In the genomic region with DNA sequence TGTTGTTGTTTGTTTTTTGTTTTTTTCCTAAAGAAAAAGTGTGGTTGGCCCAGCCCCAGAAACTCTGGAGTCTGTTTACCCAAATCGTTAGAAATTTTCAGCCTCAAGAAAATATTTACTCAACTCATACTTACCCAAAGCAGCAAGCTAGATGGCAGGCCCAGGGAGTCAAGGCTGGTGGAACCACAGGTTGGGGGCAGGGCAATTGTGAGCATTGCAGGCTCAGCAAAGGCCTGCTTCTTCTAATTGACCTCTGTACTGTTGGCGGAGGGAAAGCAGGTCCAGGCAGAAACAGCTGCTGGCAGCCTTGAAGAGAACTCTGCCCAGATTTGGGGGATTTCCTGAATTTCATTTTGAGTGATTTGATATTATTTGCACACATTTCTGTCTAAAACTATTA, we compare ENCODE assay signal across 10 mouse cellular contexts.
DNase-seq lines count a peak whose midpoint lies in the region; ATAC-seq lines count a peak whose summit lies in the region.
"Had no signal": no experiment of that assay in that cellular context is flagged by ENCODE, and none has a peak within 500 bp of the region (broad histone marks: within the 10 kb centered on the region; RNA-seq: fewer than 3 reads in every experiment).

No protein-coding gene starts in this region.

- H3K27me3 ChIP-seq in liver, embryonic 15.5 days, result no peaks in the 10 kb centered on the region
- H3K27me3 ChIP-seq: Patski had no signal

- H3K36me3 ChIP-seq in liver, embryonic 15.5 days (replicated peaks), result no peaks in the 10 kb centered on the region

- peak; percentile 46 for DNase-seq in adrenal gland, postnatal 10 days
- no peak for DNase-seq in adrenal gland, postnatal 4 days (ENCODE audit: low spot score in 2 of 2)
- DNase-seq in spleen, postnatal 36 days (ENCODE audit: low spot score in 2 of 2), result peak; percentile 7 to 25
- no peak for DNase-seq in spleen, postnatal 10 days (ENCODE audit: low spot score in 2 of 2)
- DNase-seq in yolk sac, embryonic 10.5 days (ENCODE audit: low spot score), result peak; percentile 87
- no peak for DNase-seq in gastrocnemius, postnatal 25 days
- no peak for DNase-seq in left cerebral cortex, adult 18-20 months (ENCODE audit: low spot score in 2 of 2)
- DNase-seq: layer of hippocampus, postnatal 36 days had no signal

- no peak overlapping the region for H3K4me3 ChIP-seq in liver, embryonic 15.5 days (replicated peaks)

- 0 out of 2 replicates have a peak, but pooled peaks have one; percentile 41 for ATAC-seq in liver, embryonic 15.5 days (ENCODE audit: insufficient read depth)
- ATAC-seq: Patski had no signal

- H3K27ac ChIP-seq in liver, embryonic 15.5 days (replicated peaks), result no peak overlapping the region

- no peak overlapping the region for H3K9ac ChIP-seq in liver, embryonic 15.5 days

- peaks cover 11% of the 10 kb centered on the region for H3K4me1 ChIP-seq in liver, embryonic 15.5 days (replicated peaks)

- H3K9me3 ChIP-seq in liver, embryonic 15.5 days (replicated peaks), result no peaks in the 10 kb centered on the region

- no peak overlapping the region for H3K4me2 ChIP-seq in liver, embryonic 15.5 days

- WGBS in liver, embryonic 15.5 days (ENCODE audit: insufficient replicate concordance), result 59% methylated on average over 2 of the region's 2 CpGs

Comparison
In these comparisons a context has a peak if more than half of its experiments do, and no peak if none do; other contexts are left out.
1. DNase-seq: peak in adrenal gland, postnatal 10 days (single experiment), spleen, postnatal 36 days (2 of 2) and yolk sac, embryonic 10.5 days (single experiment); none in adrenal gland, postnatal 4 days (0 of 2), spleen, postnatal 10 days (0 of 2), gastrocnemius, postnatal 25 days (single experiment) and left cerebral cortex, adult 18-20 months (0 of 2).